Mouse (Mus musculus) hindbrain, postnatal 0 days (tissue): Measurements from ENCODE around the gene Mmp17. TPM values are rescaled to one million over a fixed set of nuclear protein-coding genes. Genes with fewer than 3 reads are reported as not detected.

Experiments
- ATAC-seq: fragments of 200-750 bp; cut with Nextera tagmentation; 2 replicates; pipeline ENCODE4 v1.8.0; 2017; ENCODE audit warnings: mild to moderate bottlenecking, moderate TSS enrichment, moderate library complexity
- DNase-seq: peaks from one replicate; pipeline ENCODE4 v3.0.0-alpha.2; 2015; ENCODE audit warnings: low spot score
- H3K27ac ChIP-seq: fragments of 300-500 bp; sonication (generic); 2 replicates; pipeline ENCODE4 v1.5.1; 2014; ENCODE audit warnings: mild to moderate bottlenecking
- H3K27me3 ChIP-seq: fragments of 300-500 bp; sonication (generic); 2 replicates; pipeline ENCODE4 v1.6.1; 2014; ENCODE audit warnings: low read length, mixed read lengths; ENCODE audit not compliant: insufficient read depth
- H3K36me3 ChIP-seq: fragments of 300-500 bp; sonication (generic); 2 replicates; pipeline ENCODE4 v1.6.1; 2014; ENCODE audit warnings: low read length, mixed read lengths; ENCODE audit not compliant: insufficient read depth
- H3K4me1 ChIP-seq: fragments of 300-500 bp; sonication (generic); 2 replicates; pipeline ENCODE4 v1.6.1; 2014; ENCODE audit warnings: antibody characterized with exemption, low read length, mixed read lengths; ENCODE audit not compliant: insufficient read depth
- H3K4me2 ChIP-seq: fragments of 300-500 bp; sonication (generic); 2 replicates; pipeline ENCODE4 v1.6.1; 2014; ENCODE audit warnings: low read depth, mild to moderate bottlenecking, low read length, moderate library complexity, mixed read lengths
- H3K4me3 ChIP-seq: fragments of 300-500 bp; sonication (generic); 2 replicates; pipeline ENCODE4 v1.5.1; 2014; ENCODE audit warnings: low read length
- H3K9ac ChIP-seq: fragments of 300-500 bp; sonication (generic); replicated peaks from 2 replicates; pipeline ENCODE4 v1.6.1; 2014; ENCODE audit warnings: mild to moderate bottlenecking, low read length, moderate library complexity, mixed read lengths
- H3K9me3 ChIP-seq: fragments of 300-500 bp; sonication (generic); 2 replicates; pipeline ENCODE4 v1.6.1; 2016; ENCODE audit warnings: low read length, mixed read lengths
- CTCF ChIP-seq: IDR thresholded peaks from 2 replicates; pipeline ENCODE4 v1.5.1; 2016; ENCODE audit warnings: antibody characterized with exemption, control low read depth, low read depth
- WGBS: fragments of 180-500 bp; shearing (Covaris S2); extraction: QIAGEN DNeasy Blood & Tissue Kit; methylation state at CpG from one replicate; pipeline ENCODE4 v1.1.7; 2014; 5-methylcytosine and 5-hydroxymethylcytosine counted together
- polyA plus RNA-seq: library from polyadenylated mRNA; unstranded; fragments of >200 nt; fragmentation: Nextera tagmentation; extraction: Ambion mirVana; gene quantifications from 2 replicates; pipeline ENCODE4 v1.2.1, GENCODE M21; 2015
- total RNA-seq: library from RNA; depleted of rRNA; stranded (reverse); fragments of >200 nt; gene quantifications from 2 replicates; pipeline ENCODE4 v1.2.3, GENCODE M21; 2014; rRNA removed

Mmp17 gene
- total RNA-seq (24.0 and 26.5 TPM in 2 replicates), polyA plus RNA-seq (7.4 and 8.0 TPM in 2 replicates)

GRCm38 (mm10) chr5:129583761-129584582, at the start of gene Mmp17:
Gene Mmp17 (plus strand): TSS chr5:129584169.
- TF ChIP-seq CTCF, result peak; percentile 82
- peak within 1 kb of the TSS; percentile 82 for H3K4me3 ChIP-seq
- peaks cover 10% of the 10 kb centered on the region; the same call in 1 of the 2 replicates for H3K4me1 ChIP-seq
- H3K9ac ChIP-seq, result peak within 1 kb of the TSS; percentile 78
- WGBS, result under 1% methylated on average over 80 of the region's 80 CpGs
- DNase-seq, result peak; percentile 93
- peak within 1 kb of the TSS; percentile 99 for H3K4me2 ChIP-seq
- peak within 1 kb of the TSS; percentile 54; the same call in 1 of the 2 replicates for H3K27ac ChIP-seq
- no peaks in the 10 kb centered on the region for H3K36me3 ChIP-seq
- peak; percentile 91 for ATAC-seq
- no peaks in the 10 kb centered on the region for H3K27me3 ChIP-seq
- no peaks in the 10 kb centered on the region for H3K9me3 ChIP-seq

- no peak for DNase-seq
- no peak for TF ChIP-seq CTCF
- no peak overlapping the region for H3K27ac ChIP-seq
- no peaks in the 10 kb centered on the region for H3K9me3 ChIP-seq
- no peak overlapping the region for H3K4me2 ChIP-seq
- WGBS, result 67% methylated on average over 2 of the region's 2 CpGs
- no peak for ATAC-seq
- no peak overlapping the region for H3K9ac ChIP-seq
- H3K4me1 ChIP-seq, result no peaks in the 10 kb centered on the region
- H3K27me3 ChIP-seq, result no peaks in the 10 kb centered on the region
- peaks cover 9% of the 10 kb centered on the region; the same call in 1 of the 2 replicates for H3K36me3 ChIP-seq
- H3K4me3 ChIP-seq, result no peak overlapping the region
Observed at GRCm38 (mm10) chr5:129534500-129534899, 49.5 kb upstream of the Mmp17 start.

- Histone ChIP-seq H3K4me1 (no peaks in the 10 kb centered on the region), H3K9me3 (no peaks in the 10 kb centered on the region), H3K4me3 (no peak overlapping the region), H3K4me2 (no peak overlapping the region), H3K9ac (no peak overlapping the region), H3K27me3 (no peaks in the 10 kb centered on the region), H3K27ac (no peak overlapping the region), H3K36me3 (peaks cover 9% of the 10 kb centered on the region; the same call in 1 of the 2 replicates)
- ATAC-seq (no peak), DNase-seq (no peak)
- no peak for TF ChIP-seq CTCF
- whole genome bisulfite sequencing, result 87% methylated on average over 2 of the region's 2 CpGs
Observed at GRCm38 (mm10) chr5:129535021-129535420, 48.9 kb upstream of the Mmp17 start.

- Histone ChIP-seq H3K9me3 (no peaks in the 10 kb centered on the region), H3K4me1 (no peaks in the 10 kb centered on the region), H3K36me3 (peaks cover 9% of the 10 kb centered on the region; the same call in 1 of the 2 replicates), H3K27ac (no peak overlapping the region), H3K4me2 (no peak overlapping the region), H3K4me3 (no peak overlapping the region), H3K9ac (no peak overlapping the region), H3K27me3 (no peaks in the 10 kb centered on the region)
- WGBS, result 98% methylated on average over 3 of the region's 3 CpGs
- no peak for TF ChIP-seq CTCF
- ATAC-seq, result no peak
- DNase-seq, result no peak
Observed at GRCm38 (mm10) chr5:129535431-129535830, 48.5 kb upstream of the Mmp17 start.

GRCm38 (mm10) chr5:129538826-129539225, 45.1 kb upstream of the Mmp17 start:
- Histone ChIP-seq H3K27me3 (no peaks in the 10 kb centered on the region), H3K4me3 (no peak overlapping the region), H3K9ac (no peak overlapping the region), H3K4me2 (no peak overlapping the region), H3K36me3 (peaks cover 33% of the 10 kb centered on the region), H3K9me3 (no peaks in the 10 kb centered on the region), H3K4me1 (no peaks in the 10 kb centered on the region), H3K27ac (no peak overlapping the region)
- TF ChIP-seq CTCF, result no peak
- DNase-seq, result no peak
- WGBS, result 86% methylated on average over 4 of the region's 4 CpGs
- no peak for ATAC-seq

GRCm38 (mm10) chr5:129542236-129542635, 41.7 kb upstream of the Mmp17 start:
- peak; percentile 62 for TF ChIP-seq CTCF
- no peak overlapping the region for H3K4me2 ChIP-seq
- no peaks in the 10 kb centered on the region for H3K27me3 ChIP-seq
- ATAC-seq, result no peak
- no peak overlapping the region for H3K9ac ChIP-seq
- peaks cover 58% of the 10 kb centered on the region for H3K36me3 ChIP-seq
- H3K9me3 ChIP-seq, result no peaks in the 10 kb centered on the region
- H3K27ac ChIP-seq, result no peak overlapping the region
- DNase-seq, result peak; percentile 12
- WGBS, result 84% methylated on average over 3 of the region's 3 CpGs
- H3K4me3 ChIP-seq, result no peak overlapping the region
- H3K4me1 ChIP-seq, result no peaks in the 10 kb centered on the region

- H3K9me3 ChIP-seq, result no peaks in the 10 kb centered on the region
- H3K4me1 ChIP-seq, result no peaks in the 10 kb centered on the region
- ATAC-seq (no peak), DNase-seq (peak; percentile 11)
- peaks cover 80% of the 10 kb centered on the region for H3K36me3 ChIP-seq
- H3K4me2 ChIP-seq, result no peak overlapping the region
- TF ChIP-seq CTCF, result no peak
- no peaks in the 10 kb centered on the region for H3K27me3 ChIP-seq
- H3K9ac ChIP-seq, result no peak overlapping the region
- WGBS, result 72% methylated on average over 9 of the region's 9 CpGs
- H3K4me3 ChIP-seq, result no peak overlapping the region
- no peak overlapping the region for H3K27ac ChIP-seq
Observed at GRCm38 (mm10) chr5:129545787-129546186, 38.2 kb upstream of the Mmp17 start.
